ENCODE assay signal across 18 mouse cellular contexts in the genomic region with DNA sequence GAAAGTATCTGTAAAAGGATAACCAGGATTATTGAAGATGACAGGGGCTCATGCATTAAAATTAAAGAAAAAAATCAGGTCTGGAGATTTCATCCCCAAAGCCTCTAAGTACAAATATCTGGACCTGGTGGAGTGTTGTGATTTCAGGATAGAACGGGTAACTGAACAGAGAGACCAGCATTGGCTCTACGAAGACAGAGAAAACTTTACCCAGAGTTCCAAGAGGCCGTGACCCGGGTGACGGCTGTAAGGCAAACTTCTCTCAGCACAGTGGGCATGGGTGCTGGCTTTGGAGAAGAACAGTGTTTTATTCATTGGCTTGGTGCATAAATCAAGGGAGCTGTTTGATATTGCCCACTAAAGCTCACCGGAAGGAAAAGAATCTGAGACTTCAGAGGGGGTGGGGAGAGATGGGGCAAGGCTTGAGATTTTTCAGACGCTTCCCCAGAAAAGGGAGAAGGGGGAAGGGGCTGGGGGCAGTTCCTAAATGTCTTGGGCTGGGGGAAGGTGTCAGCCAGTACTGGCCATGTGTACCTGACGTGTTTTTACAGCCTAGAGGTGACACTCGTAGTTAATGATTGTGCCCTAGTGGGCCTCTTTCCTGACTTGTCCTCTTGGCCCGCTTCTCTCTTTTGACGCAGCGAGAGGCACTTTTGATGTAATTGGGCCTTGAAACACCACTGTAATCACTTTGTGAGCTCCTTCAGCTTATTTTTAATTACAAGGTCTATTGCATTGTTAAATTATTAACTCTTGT. TPM values are rescaled to one million over a fixed set of nuclear protein-coding genes. Genes with fewer than 3 reads are reported as not detected.
DNase-seq lines count a peak whose midpoint lies in the region; ATAC-seq and TF ChIP-seq lines count a peak whose summit lies in the region.
"Had no signal": no experiment of that assay in that cellular context is flagged by ENCODE, and none has a peak within 500 bp of the region (broad histone marks: within the 10 kb centered on the region; RNA-seq: fewer than 3 reads in every experiment).

No protein-coding gene starts in this region.

- H3K27me3 ChIP-seq in kidney, adult 2 months (replicated peaks; ENCODE audit: control insufficient read depth, insufficient read depth, low read length) = no peaks in the 10 kb centered on the region
- H3K27me3 ChIP-seq in kidney, embryonic 15.5 days = no peaks in the 10 kb centered on the region
- no peaks in the 10 kb centered on the region for H3K27me3 ChIP-seq in forebrain, postnatal 0 days (ENCODE audit: insufficient read depth, low read length)
- H3K27me3 ChIP-seq: embryonic facial prominence, embryonic 15.5 days had no signal

- peak; percentile 59 for ATAC-seq in kidney, embryonic 15.5 days (replicated peaks; ENCODE audit: low FRiP score)
- no peak for ATAC-seq in megakaryocyte progenitor cell, adult 5-6 weeks (replicated peaks; ENCODE audit: poor library complexity)
- ATAC-seq in forebrain, postnatal 0 days = no peak
- ATAC-seq: activated CD4-positive, CD25-positive, alpha-beta regulatory T cell, adult 4 months; Patski had no signal

- H3K9ac ChIP-seq in kidney, embryonic 15.5 days = no peak overlapping the region
- no peak overlapping the region for H3K9ac ChIP-seq in forebrain, postnatal 0 days
- H3K9ac ChIP-seq: embryonic facial prominence, embryonic 15.5 days; hindbrain, embryonic 14.5 days had no signal

- H3K36me3 ChIP-seq in kidney, adult 2 months (ENCODE audit: control insufficient read depth, insufficient read depth, low read length) = no peaks in the 10 kb centered on the region
- no peaks in the 10 kb centered on the region for H3K36me3 ChIP-seq in kidney, embryonic 15.5 days
- no peaks in the 10 kb centered on the region for H3K36me3 ChIP-seq in forebrain, postnatal 0 days (ENCODE audit: insufficient read depth)
- H3K36me3 ChIP-seq: embryonic facial prominence, embryonic 15.5 days; forebrain, embryonic 10.5 days; hindbrain, embryonic 10.5 days had no signal

- no peak overlapping the region for H3K27ac ChIP-seq in kidney, adult 2 months (ENCODE audit: insufficient read depth, low read depth, low read length)
- H3K27ac ChIP-seq in kidney, embryonic 15.5 days = peak overlapping the region; percentile 76
- no peak overlapping the region for H3K27ac ChIP-seq in forebrain, postnatal 0 days (ENCODE audit: low read depth, low read length)
- H3K27ac ChIP-seq: embryonic facial prominence, embryonic 15.5 days; forebrain, embryonic 10.5 days; heart, adult 2 months; hindbrain, embryonic 10.5 days; hindbrain, embryonic 14.5 days had no signal

- H3K4me1 ChIP-seq in kidney, adult 2 months (ENCODE audit: control insufficient read depth, insufficient read depth, low read length) = no peaks in the 10 kb centered on the region
- H3K4me1 ChIP-seq in kidney, embryonic 15.5 days = peaks cover 20% of the 10 kb centered on the region
- H3K4me1 ChIP-seq in forebrain, postnatal 0 days (ENCODE audit: insufficient read depth) = no peaks in the 10 kb centered on the region
- H3K4me1 ChIP-seq: embryonic facial prominence, embryonic 15.5 days; forebrain, embryonic 10.5 days; hindbrain, embryonic 10.5 days had no signal

- no peaks in the 10 kb centered on the region for H3K9me3 ChIP-seq in kidney, embryonic 15.5 days (replicated peaks)
- H3K9me3 ChIP-seq in forebrain, postnatal 0 days (ENCODE audit: low read length) = no peaks in the 10 kb centered on the region
- H3K9me3 ChIP-seq: embryonic facial prominence, embryonic 15.5 days; forebrain, embryonic 10.5 days; hindbrain, embryonic 10.5 days had no signal

- H3K4me3 ChIP-seq in kidney, adult 2 months (ENCODE audit: insufficient read depth, low read depth, low read length) = no peak overlapping the region
- no peak overlapping the region for H3K4me3 ChIP-seq in kidney, embryonic 15.5 days (replicated peaks)
- H3K4me3 ChIP-seq in forebrain, postnatal 0 days (ENCODE audit: low read depth, low read length) = no peak overlapping the region
- H3K4me3 ChIP-seq: embryonic facial prominence, embryonic 15.5 days; erythroblast, embryonic 14.5 days; forebrain, embryonic 10.5 days; heart, adult 2 months; hindbrain, embryonic 10.5 days had no signal

- no peak for TF ChIP-seq CTCF in kidney, adult 2 months (conservative IDR thresholded peaks at IDR 0.05; ENCODE audit: insufficient read depth, insufficient read length, low read depth, low read length)
- TF ChIP-seq CTCF in forebrain, postnatal 0 days (IDR thresholded peaks at IDR 0.05; ENCODE audit: low read depth) = no peak

- no peak for TF ChIP-seq POLR2A in kidney, adult 2 months (IDR thresholded peaks at IDR 0.05; ENCODE audit: low read depth, low read length)

- WGBS in kidney, adult 2 months = 36% methylated on average over 12 of the region's 12 CpGs
- WGBS in kidney, embryonic 15.5 days = 27% methylated on average over 12 of the region's 12 CpGs
- WGBS in forebrain, postnatal 0 days = 76% methylated on average over 12 of the region's 12 CpGs

- DNase-seq in kidney, adult 11 months = peak; percentile 47
- peak; percentile 68 for DNase-seq in kidney, adult 2 months
- peak; percentile 48 for DNase-seq in kidney, postnatal 14 days
- no peak for DNase-seq in embryo, embryonic 11 days
- DNase-seq in layer of hippocampus, adult 9-10 months (ENCODE audit: low spot score) = no peak
- DNase-seq in forebrain, postnatal 0 days = no peak
- DNase-seq: cerebellum, adult 11-12 months had no signal

- peak overlapping the region; percentile 31; the same call in 1 of the 2 replicates for H3K4me2 ChIP-seq in kidney, embryonic 15.5 days
- no peak overlapping the region for H3K4me2 ChIP-seq in forebrain, postnatal 0 days (ENCODE audit: low read depth)
- H3K4me2 ChIP-seq: embryonic facial prominence, embryonic 15.5 days; heart, embryonic 11.5 days; hindbrain, embryonic 14.5 days had no signal

RNA-seq across cellular contexts. Expression of gene 9530068E07Rik, which starts 24.2 kb away (rescaled TPM):
- polyA plus RNA-seq in kidney, adult 2 months (2012; rRNA removed) = 219 and 245 TPM in 2 replicates
- polyA plus RNA-seq in kidney, embryonic 15.5 days (2015; fragmentation: Nextera tagmentation; extraction: Ambion mirVana) = 217 and 219 TPM in 2 replicates
- 132 and 143 TPM in 2 replicates for total RNA-seq in megakaryocyte progenitor cell, adult 5-6 weeks (2015)
- 79.5 and 86.6 TPM in 2 replicates for total RNA-seq in megakaryocyte progenitor cell, adult 5-6 weeks (2017)
- 97.9 and 115 TPM in 2 replicates for total RNA-seq in forebrain, postnatal 0 days (2014; rRNA removed)
- 119 and 127 TPM in 2 replicates for polyA plus RNA-seq in forebrain, postnatal 0 days (2015; fragmentation: Nextera tagmentation; extraction: Ambion mirVana)

RNA-seq across cellular contexts. Expression of gene Vdac1, which starts 59.8 kb away (rescaled TPM):
- 259 and 341 TPM in 2 replicates for polyA plus RNA-seq in kidney, adult 2 months (2012; rRNA removed)
- 336 and 358 TPM in 2 replicates for polyA plus RNA-seq in kidney, embryonic 15.5 days (2015; fragmentation: Nextera tagmentation; extraction: Ambion mirVana)
- 128 and 138 TPM in 2 replicates for total RNA-seq in megakaryocyte progenitor cell, adult 5-6 weeks (2015)
- total RNA-seq in megakaryocyte progenitor cell, adult 5-6 weeks (2017) = 223 and 244 TPM in 2 replicates
- 306 and 330 TPM in 2 replicates for total RNA-seq in forebrain, postnatal 0 days (2014; rRNA removed)
- polyA plus RNA-seq in forebrain, postnatal 0 days (2015; fragmentation: Nextera tagmentation; extraction: Ambion mirVana) = 327 and 401 TPM in 2 replicates

Comparison
In these comparisons a context has a peak if more than half of its experiments do, and no peak if none do; other contexts are left out.
1. DNase-seq: peak in kidney, adult 11 months (single experiment), kidney, adult 2 months (single experiment) and kidney, postnatal 14 days (single experiment); none in embryo, embryonic 11 days (single experiment), layer of hippocampus, adult 9-10 months (single experiment) and forebrain, postnatal 0 days (single experiment).